Mouse (Mus musculus): ENCODE measurements around the gene 4921507P07Rik. TPM values are rescaled to one million over a fixed set of nuclear protein-coding genes. Genes with fewer than 3 reads are reported as not detected.
A peak's percentile ranks its signal among the peaks of the same experiment; 100 is the strongest.

The 4921507P07Rik gene
- polyA plus RNA-seq, 1 experiment from 2014 or later, result 2.8 TPM

DNA sequence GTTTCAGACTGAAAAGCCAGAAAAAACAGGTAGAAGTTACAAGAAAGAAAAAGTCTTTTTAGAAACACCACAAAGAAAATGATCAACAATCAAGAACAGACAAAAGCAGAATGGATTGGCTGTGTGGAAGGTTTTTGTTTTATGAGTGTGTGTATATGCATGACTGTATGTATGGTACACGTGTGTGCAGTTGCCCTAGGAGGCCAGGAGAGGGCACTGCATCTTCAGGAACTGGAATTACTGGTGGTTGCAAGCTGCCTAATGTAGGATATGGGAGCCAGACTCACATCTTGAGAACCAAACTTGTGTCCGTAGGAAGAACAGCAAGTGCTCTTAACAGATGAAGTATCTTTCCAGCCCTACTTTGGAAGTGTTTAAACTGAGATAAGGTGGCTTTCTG lies 2.1 kb downstream of the 4921507P07Rik start:
- H3K9ac ChIP-seq, result no peak overlapping the region
- no peaks in the 10 kb centered on the region for H3K36me3 ChIP-seq (replicated peaks; ENCODE audit: control insufficient read depth, insufficient read depth)
- DNase-seq (ENCODE audit: low spot score) (no peak), ATAC-seq (ENCODE audit: low FRiP score) (no peak)
- H3K27ac ChIP-seq, result no peak overlapping the region
- H3K4me1 ChIP-seq (replicated peaks; ENCODE audit: control insufficient read depth, insufficient read depth, low read length), result no peaks in the 10 kb centered on the region
- no peaks in the 10 kb centered on the region for H3K9me3 ChIP-seq (ENCODE audit: control insufficient read depth, low read length)
- H3K27me3 ChIP-seq (ENCODE audit: control insufficient read depth, insufficient read depth, low read length), result no peaks in the 10 kb centered on the region
- H3K4me3 ChIP-seq (replicated peaks; ENCODE audit: low read length), result no peak overlapping the region
- 88% methylated on average over 2 of the region's 2 CpGs for WGBS
- H3K4me2 ChIP-seq (replicated peaks), result no peak overlapping the region

DNA sequence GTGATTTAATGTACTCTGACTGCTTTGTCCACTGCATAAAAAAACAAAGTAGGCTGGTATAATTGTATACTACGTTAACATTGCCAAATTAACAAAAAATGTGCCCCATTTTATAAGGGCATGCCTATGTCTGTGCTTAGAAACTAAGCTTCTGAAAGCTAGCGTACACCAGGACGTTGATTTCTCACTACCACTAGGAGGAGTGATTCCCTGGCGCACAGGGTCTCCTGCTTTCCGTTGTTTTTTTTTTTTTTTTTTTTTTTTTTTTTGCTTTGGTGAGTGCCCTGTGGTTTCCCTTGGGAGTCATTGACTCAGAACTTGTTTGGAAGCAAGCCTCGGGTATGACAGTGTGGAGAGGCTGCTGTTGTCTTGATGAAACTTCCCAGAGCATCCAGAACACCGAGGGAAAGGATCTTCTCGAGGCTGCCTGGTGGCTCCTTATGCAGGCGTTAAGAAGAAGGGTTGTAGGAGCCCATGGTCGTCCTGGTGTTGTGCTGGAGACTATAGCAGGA lies 3.0 kb downstream of the 4921507P07Rik start:
- no peak overlapping the region for H3K4me2 ChIP-seq (replicated peaks)
- no peak for DNase-seq (ENCODE audit: low spot score)

DNA sequence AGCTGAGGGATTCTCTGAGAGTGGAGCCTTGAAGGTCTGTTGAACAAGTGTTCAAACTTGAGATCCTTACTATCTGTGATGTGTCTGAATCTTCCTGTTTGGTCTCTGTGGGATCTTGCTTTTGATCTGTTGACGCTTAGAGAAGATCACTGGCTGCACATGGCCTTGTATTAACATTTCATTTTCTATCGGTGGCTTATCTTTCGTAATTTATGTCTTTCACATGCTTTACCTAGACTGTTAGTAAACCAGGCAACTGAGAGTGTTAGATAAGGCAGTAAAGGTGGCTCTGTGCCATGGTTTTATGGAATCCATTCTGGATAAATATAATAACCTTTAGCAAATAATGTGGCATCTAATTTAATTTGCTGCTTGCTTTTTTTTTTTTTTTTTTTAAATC lies 6.2 kb downstream of the 4921507P07Rik start:
- ATAC-seq (ENCODE audit: low FRiP score) (no peak), DNase-seq (ENCODE audit: low spot score) (no peak)
- H3K27ac ChIP-seq, result no peak overlapping the region
- 94% methylated on average over 3 of the region's 3 CpGs for WGBS
- no peaks in the 10 kb centered on the region for H3K9me3 ChIP-seq (ENCODE audit: control insufficient read depth, low read length)
- no peaks in the 10 kb centered on the region for H3K27me3 ChIP-seq (ENCODE audit: control insufficient read depth, insufficient read depth, low read length)
- no peaks in the 10 kb centered on the region for H3K4me1 ChIP-seq (replicated peaks; ENCODE audit: control insufficient read depth, insufficient read depth, low read length)
- no peak overlapping the region for H3K4me3 ChIP-seq (replicated peaks; ENCODE audit: low read length)
- H3K9ac ChIP-seq, result no peak overlapping the region
- no peak overlapping the region for H3K4me2 ChIP-seq (replicated peaks)
- no peaks in the 10 kb centered on the region for H3K36me3 ChIP-seq (replicated peaks; ENCODE audit: control insufficient read depth, insufficient read depth)

More for the DNA sequence above, 3.0 kb downstream of the 4921507P07Rik start:
- Histone ChIP-seq H3K27me3 (ENCODE audit: control insufficient read depth, insufficient read depth, low read length) (no peaks in the 10 kb centered on the region), H3K4me1 (replicated peaks; ENCODE audit: control insufficient read depth, insufficient read depth, low read length) (no peaks in the 10 kb centered on the region), H3K9ac (no peak overlapping the region), H3K27ac (no peak overlapping the region), H3K9me3 (ENCODE audit: control insufficient read depth, low read length) (no peaks in the 10 kb centered on the region), H3K4me3 (replicated peaks; ENCODE audit: low read length) (no peak overlapping the region), H3K36me3 (replicated peaks; ENCODE audit: control insufficient read depth, insufficient read depth) (no peaks in the 10 kb centered on the region)
- 72% methylated on average over 10 of the region's 10 CpGs for WGBS
- no peak for ATAC-seq (ENCODE audit: low FRiP score)

DNA sequence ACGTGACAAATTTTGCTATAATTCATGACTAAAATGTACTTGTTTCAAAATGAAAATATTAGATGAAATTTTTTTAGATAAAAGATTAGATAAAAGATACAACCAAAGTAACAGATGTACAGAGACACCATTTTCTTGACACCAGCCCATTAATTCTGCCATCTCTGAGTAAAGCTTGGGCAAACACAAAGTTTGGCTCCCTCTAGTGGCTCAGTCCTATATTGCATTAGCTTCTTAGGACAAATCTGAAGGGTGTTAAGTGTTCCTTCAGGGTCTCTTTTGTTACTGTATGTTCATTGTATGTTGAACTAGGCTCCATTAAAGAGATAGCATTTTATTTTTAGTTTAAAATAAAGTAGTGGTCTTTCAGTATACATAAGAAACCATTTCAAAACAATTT lies 8.2 kb downstream of the 4921507P07Rik start:
- WGBS, result 98% methylated on average over 1 of the region's 1 CpGs

DNA sequence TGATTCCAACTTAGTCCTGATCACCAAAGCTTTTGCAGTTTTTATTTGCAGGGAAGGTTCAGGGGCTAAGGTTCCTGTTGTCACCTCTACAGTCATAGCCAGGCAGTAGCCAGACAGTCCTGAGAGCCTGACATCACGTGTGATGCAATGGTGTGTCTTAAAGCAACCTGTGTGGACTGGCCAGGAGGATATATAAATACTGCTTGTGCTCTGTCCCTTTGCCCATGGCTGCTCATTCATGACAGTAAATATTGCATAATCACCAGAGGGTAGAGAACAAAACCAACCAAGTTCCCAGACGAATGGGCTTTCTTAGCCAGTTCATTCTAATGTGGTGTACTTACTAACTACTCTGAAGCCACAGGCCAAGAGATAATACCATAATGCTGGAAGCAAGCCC lies 9.0 kb downstream of the 4921507P07Rik start:
- H3K9me3 ChIP-seq (ENCODE audit: control insufficient read depth, low read length), result no peaks in the 10 kb centered on the region
- no peaks in the 10 kb centered on the region for H3K4me1 ChIP-seq (replicated peaks; ENCODE audit: control insufficient read depth, insufficient read depth, low read length)
- no peak overlapping the region for H3K9ac ChIP-seq
- H3K4me2 ChIP-seq (replicated peaks), result no peak overlapping the region
- 90% methylated on average over 2 of the region's 2 CpGs for WGBS
- H3K4me3 ChIP-seq (replicated peaks; ENCODE audit: low read length), result no peak overlapping the region
- DNase-seq (ENCODE audit: low spot score), result no peak
- H3K27ac ChIP-seq, result no peak overlapping the region
- no peaks in the 10 kb centered on the region for H3K27me3 ChIP-seq (ENCODE audit: control insufficient read depth, insufficient read depth, low read length)
- no peak for ATAC-seq (ENCODE audit: low FRiP score)
- 0 out of 2 replicates have a peak, but pooled peaks cover 4% of the 10 kb centered on the region for H3K36me3 ChIP-seq (replicated peaks; ENCODE audit: control insufficient read depth, insufficient read depth)

More for the DNA sequence above, 8.2 kb downstream of the 4921507P07Rik start:
- Histone ChIP-seq H3K27me3 (ENCODE audit: control insufficient read depth, insufficient read depth, low read length) (no peaks in the 10 kb centered on the region), H3K27ac (no peak overlapping the region), H3K4me1 (replicated peaks; ENCODE audit: control insufficient read depth, insufficient read depth, low read length) (no peaks in the 10 kb centered on the region), H3K9ac (no peak overlapping the region), H3K4me2 (replicated peaks) (no peak overlapping the region), H3K9me3 (ENCODE audit: control insufficient read depth, low read length) (no peaks in the 10 kb centered on the region), H3K36me3 (replicated peaks; ENCODE audit: control insufficient read depth, insufficient read depth) (0 out of 2 replicates have a peak, but pooled peaks cover 4% of the 10 kb centered on the region), H3K4me3 (replicated peaks; ENCODE audit: low read length) (no peak overlapping the region)
- DNase-seq (ENCODE audit: low spot score) (peak; percentile 90), ATAC-seq (ENCODE audit: low FRiP score) (no peak)

DNA sequence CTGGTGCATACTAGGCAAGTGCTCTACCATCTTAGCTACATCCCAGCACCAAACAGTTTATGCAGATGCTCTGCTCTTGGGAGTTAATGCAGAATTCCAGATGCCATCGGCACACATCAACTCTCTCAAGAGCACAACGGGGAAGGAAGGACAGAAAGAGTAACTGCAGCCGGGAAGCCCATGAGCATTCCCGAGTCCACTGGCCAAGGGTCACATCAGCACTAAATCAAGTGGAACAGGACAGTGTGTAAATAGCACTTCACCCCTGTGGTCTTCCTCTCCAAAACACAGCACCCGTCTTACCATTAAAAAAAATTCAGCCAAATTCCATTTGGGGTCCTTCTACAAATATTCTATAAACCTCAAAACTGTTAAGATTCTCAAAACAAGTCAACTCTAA lies 10.1 kb downstream of the 4921507P07Rik start:
- ATAC-seq (ENCODE audit: low FRiP score) (no peak), DNase-seq (ENCODE audit: low spot score) (no peak)
- no peaks in the 10 kb centered on the region for H3K27me3 ChIP-seq (ENCODE audit: control insufficient read depth, insufficient read depth, low read length)
- H3K9ac ChIP-seq, result no peak overlapping the region
- H3K9me3 ChIP-seq (ENCODE audit: control insufficient read depth, low read length), result no peaks in the 10 kb centered on the region
- no peak overlapping the region for H3K4me2 ChIP-seq (replicated peaks)
- H3K4me1 ChIP-seq (replicated peaks; ENCODE audit: control insufficient read depth, insufficient read depth, low read length), result no peaks in the 10 kb centered on the region
- H3K27ac ChIP-seq, result no peak overlapping the region
- H3K36me3 ChIP-seq (replicated peaks; ENCODE audit: control insufficient read depth, insufficient read depth), result 0 out of 2 replicates have a peak, but pooled peaks cover 4% of the 10 kb centered on the region
- 85% methylated on average over 5 of the region's 5 CpGs for WGBS
- H3K4me3 ChIP-seq (replicated peaks; ENCODE audit: low read length), result no peak overlapping the region

DNA sequence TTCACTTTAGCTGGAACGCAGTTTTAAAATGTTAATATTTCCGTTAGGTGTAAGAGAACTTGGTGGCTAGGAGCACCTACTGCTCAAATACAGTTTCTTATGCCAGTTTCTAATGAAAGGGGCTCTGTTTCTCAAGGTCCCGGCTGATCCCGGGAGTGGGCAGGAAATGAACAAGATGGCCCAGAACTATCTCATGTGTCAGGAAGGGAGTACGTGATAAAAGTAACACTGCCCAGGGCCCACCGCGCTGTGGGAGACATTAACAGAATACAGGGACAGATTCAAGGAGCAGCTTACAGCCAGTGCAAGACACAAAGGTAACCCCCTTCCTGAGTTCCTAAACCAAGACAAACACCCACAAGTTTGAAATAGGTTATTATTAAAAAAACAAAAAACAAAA lies 10.7 kb downstream of the 4921507P07Rik start:
- ATAC-seq (ENCODE audit: low FRiP score), result no peak
- no peak for DNase-seq (ENCODE audit: low spot score)
- Histone ChIP-seq H3K4me3 (replicated peaks; ENCODE audit: low read length) (no peak overlapping the region), H3K27ac (no peak overlapping the region), H3K4me2 (replicated peaks) (no peak overlapping the region), H3K4me1 (replicated peaks; ENCODE audit: control insufficient read depth, insufficient read depth, low read length) (no peaks in the 10 kb centered on the region), H3K36me3 (replicated peaks; ENCODE audit: control insufficient read depth, insufficient read depth) (peaks cover 4% of the 10 kb centered on the region; the same call in 1 of the 2 replicates), H3K27me3 (ENCODE audit: control insufficient read depth, insufficient read depth, low read length) (no peaks in the 10 kb centered on the region), H3K9ac (no peak overlapping the region), H3K9me3 (ENCODE audit: control insufficient read depth, low read length) (no peaks in the 10 kb centered on the region)
- 88% methylated on average over 7 of the region's 7 CpGs for WGBS

DNA sequence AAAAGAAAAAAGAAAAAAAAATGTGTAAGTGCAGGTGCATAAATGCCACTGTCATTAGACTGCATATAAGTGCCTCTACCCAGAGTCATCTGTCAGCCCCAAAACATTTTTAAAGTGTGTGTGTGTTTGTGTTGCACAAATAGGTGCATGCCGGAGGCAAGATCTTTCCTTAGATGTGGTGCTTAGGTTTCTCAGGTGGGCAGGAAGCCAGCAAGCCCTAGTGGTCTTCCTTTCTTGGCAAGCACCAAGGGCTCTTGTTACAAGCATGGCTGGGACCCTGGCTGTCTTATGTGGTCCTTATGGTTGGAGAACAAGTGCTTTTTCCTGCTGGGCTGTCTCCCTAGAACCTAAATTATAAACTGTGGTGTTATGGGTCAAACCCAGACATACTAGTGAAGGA lies 24.8 kb downstream of the 4921507P07Rik start:
- 97% methylated on average over 1 of the region's 1 CpGs for WGBS
- ATAC-seq (ENCODE audit: low FRiP score), result no peak
- no peak overlapping the region for H3K4me2 ChIP-seq (replicated peaks)
- H3K9ac ChIP-seq, result no peak overlapping the region
- H3K27me3 ChIP-seq (ENCODE audit: control insufficient read depth, insufficient read depth, low read length), result no peaks in the 10 kb centered on the region
- no peak overlapping the region for H3K4me3 ChIP-seq (replicated peaks; ENCODE audit: low read length)
- no peaks in the 10 kb centered on the region for H3K36me3 ChIP-seq (replicated peaks; ENCODE audit: control insufficient read depth, insufficient read depth)
- no peak for DNase-seq (ENCODE audit: low spot score)
- H3K27ac ChIP-seq, result no peak overlapping the region
- peaks cover 8% of the 10 kb centered on the region for H3K4me1 ChIP-seq (replicated peaks; ENCODE audit: control insufficient read depth, insufficient read depth, low read length)
- H3K9me3 ChIP-seq (ENCODE audit: control insufficient read depth, low read length), result no peaks in the 10 kb centered on the region

DNA sequence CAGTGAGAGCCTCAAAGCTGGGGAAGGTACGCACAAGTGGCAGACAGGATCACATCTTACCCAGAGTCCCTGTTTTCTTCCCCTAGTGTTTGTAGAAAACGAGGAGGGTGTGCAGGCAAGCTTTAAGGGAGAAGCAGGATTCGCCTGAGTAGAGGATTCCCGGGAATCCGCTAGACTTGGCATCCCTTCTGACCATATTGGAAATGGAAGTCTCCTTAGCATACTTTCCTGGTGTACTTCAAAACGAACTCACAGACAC lies 29.5 kb downstream of the 4921507P07Rik start:
- WGBS, result 16% methylated on average over 6 of the region's 6 CpGs
- peaks cover 18% of the 10 kb centered on the region for H3K36me3 ChIP-seq (replicated peaks; ENCODE audit: control insufficient read depth, insufficient read depth)
- H3K27ac ChIP-seq, result peak overlapping the region; percentile 73
- H3K4me3 ChIP-seq (replicated peaks; ENCODE audit: low read length), result peak overlapping the region; percentile 56
- no peak for ATAC-seq (ENCODE audit: low FRiP score)
- H3K9me3 ChIP-seq (ENCODE audit: control insufficient read depth, low read length), result no peaks in the 10 kb centered on the region
- DNase-seq (ENCODE audit: low spot score), result peak; percentile 64
- H3K4me2 ChIP-seq (replicated peaks), result peak overlapping the region; percentile 61
- H3K9ac ChIP-seq, result peak overlapping the region; percentile 86
- H3K4me1 ChIP-seq (replicated peaks; ENCODE audit: control insufficient read depth, insufficient read depth, low read length), result peaks cover 15% of the 10 kb centered on the region
- no peaks in the 10 kb centered on the region for H3K27me3 ChIP-seq (ENCODE audit: control insufficient read depth, insufficient read depth, low read length)
